Mouse (Mus musculus): ENCODE data around the gene Gm13276. TPM values are rescaled to one million over a fixed set of nuclear protein-coding genes. Genes with fewer than 3 reads are reported as not detected.
A peak's percentile ranks its signal among the peaks of the same experiment; 100 is the strongest.
"Not testable (repeated sequence)": the region's sequence is repeated elsewhere in the genome, so short reads cannot be mapped to it uniquely, and the experiment has no call there.

The Gm13276 gene
- polyA plus RNA-seq, 1 experiment from 2014 or later, result not detected

DNA sequence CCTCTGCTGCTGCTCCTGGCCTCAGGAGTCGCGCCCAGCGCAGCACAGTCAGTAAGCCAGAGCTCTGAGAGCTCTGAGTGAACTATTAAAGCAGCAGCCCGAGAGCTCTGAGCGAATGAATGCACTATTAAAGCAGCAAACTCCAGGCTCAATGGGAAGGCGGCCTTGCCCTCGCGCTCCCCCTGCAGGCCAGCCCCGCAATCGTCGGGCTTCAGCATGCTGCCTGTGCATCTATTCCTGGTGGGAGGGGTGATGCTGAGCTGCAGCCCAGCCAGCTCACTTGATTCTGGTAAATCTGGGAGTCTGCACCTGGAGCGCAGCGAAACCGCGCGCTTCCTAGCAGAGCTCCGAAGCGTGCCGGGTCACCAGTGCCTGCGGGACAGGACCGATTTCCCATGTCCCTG is 27.9 kb upstream of the Gm13276 start:
- H3K4me1 ChIP-seq (ENCODE audit: control insufficient read depth, insufficient read depth, low read depth, low read length); H3K36me3 ChIP-seq (ENCODE audit: control insufficient read depth, insufficient read depth, low read length); H3K9me3 ChIP-seq (ENCODE audit: control insufficient read depth, low read length); H3K27me3 ChIP-seq (replicated peaks; ENCODE audit: control insufficient read depth, insufficient read depth, low read length): not testable (repeated sequence)
- peak overlapping the region; percentile 47 for H3K4me3 ChIP-seq (ENCODE audit: low read length)
- H3K9ac ChIP-seq (ENCODE audit: low read depth, low read length), result peak overlapping the region; percentile 58
- 0% methylated on average over 18 of the region's 21 CpGs for WGBS
- peak; percentile 100 for ATAC-seq
- peak overlapping the region; percentile 84 for H3K4me2 ChIP-seq (ENCODE audit: low read length)
- H3K27ac ChIP-seq (ENCODE audit: low read depth, low read length), result peak overlapping the region; percentile 79

DNA sequence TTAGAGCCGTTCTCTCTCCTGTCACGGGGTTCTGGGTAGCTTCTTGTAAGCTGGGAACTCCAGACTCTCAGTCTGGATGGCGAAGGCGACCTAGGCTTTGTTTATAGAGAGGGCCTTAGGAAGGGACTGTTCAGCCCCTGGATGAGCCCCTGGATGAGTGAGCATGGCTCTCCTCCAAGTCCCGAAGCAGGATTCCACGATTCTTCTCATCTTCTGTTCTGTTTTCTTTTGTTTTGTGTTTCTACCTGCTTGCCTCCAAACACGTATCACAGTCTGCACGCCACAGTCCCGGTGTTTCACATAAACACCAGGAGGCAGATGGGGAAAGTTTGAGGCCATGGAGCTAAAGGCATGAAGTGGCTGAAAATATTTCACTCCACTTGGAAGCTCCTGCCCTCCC is 26.8 kb upstream of the Gm13276 start:
- 91% methylated on average over 9 of the region's 9 CpGs for whole genome bisulfite sequencing
- H3K9me3 ChIP-seq (ENCODE audit: control insufficient read depth, low read length); H3K27me3 ChIP-seq (replicated peaks; ENCODE audit: control insufficient read depth, insufficient read depth, low read length); H3K4me1 ChIP-seq (ENCODE audit: control insufficient read depth, insufficient read depth, low read depth, low read length); ATAC-seq; H3K4me3 ChIP-seq (ENCODE audit: low read length); H3K9ac ChIP-seq (ENCODE audit: low read depth, low read length); H3K36me3 ChIP-seq (ENCODE audit: control insufficient read depth, insufficient read depth, low read length); H3K27ac ChIP-seq (ENCODE audit: low read depth, low read length); H3K4me2 ChIP-seq (ENCODE audit: low read length): not testable (repeated sequence)

DNA sequence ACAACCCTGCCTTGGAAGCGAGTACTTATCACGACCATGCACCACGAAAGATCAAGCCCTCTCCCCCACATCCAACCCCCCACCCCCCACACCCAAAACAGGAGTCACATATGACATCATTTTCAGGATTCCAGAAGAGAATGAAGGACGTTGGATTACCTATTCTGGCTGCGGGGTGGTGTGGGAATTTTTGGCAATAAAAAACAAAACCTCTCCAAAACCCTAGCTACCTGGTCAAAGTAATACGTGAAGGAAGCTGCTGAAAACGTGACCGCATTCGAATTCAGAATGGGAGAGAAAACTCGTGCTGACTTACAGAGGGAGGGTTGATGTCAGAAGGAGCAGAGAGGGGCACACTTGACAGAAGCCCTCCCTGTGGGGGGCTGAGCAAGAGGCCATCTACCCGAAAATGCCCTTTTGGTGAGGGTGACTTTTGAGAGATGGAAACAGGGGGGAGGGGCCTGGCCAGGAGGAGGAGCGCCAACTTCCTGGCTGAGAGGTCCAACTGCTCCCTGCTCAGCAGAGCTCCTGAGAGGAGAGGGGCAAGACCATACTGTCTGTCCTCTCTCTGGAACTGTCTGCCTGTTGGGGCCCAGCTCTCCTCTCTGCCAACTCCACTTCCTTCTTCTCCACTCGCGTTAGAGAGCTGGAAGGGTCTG is 25.8 kb upstream of the Gm13276 start, which contains the start of gene Gm13283:
Gene Gm13283, plus strand, starts transcription at position 510 of the 659 bp plus-strand sequence.
- H3K9ac ChIP-seq (ENCODE audit: low read depth, low read length); H3K27ac ChIP-seq (ENCODE audit: low read depth, low read length); H3K4me1 ChIP-seq (ENCODE audit: control insufficient read depth, insufficient read depth, low read depth, low read length); H3K27me3 ChIP-seq (replicated peaks; ENCODE audit: control insufficient read depth, insufficient read depth, low read length); H3K9me3 ChIP-seq (ENCODE audit: control insufficient read depth, low read length); ATAC-seq; H3K36me3 ChIP-seq (ENCODE audit: control insufficient read depth, insufficient read depth, low read length): not testable (repeated sequence)
- H3K4me2 ChIP-seq (ENCODE audit: low read length), result peak within 1 kb of the TSS; percentile 57
- 30% methylated on average over 8 of the region's 14 CpGs for WGBS
- peak within 1 kb of the TSS; percentile 37 for H3K4me3 ChIP-seq (ENCODE audit: low read length)

DNA sequence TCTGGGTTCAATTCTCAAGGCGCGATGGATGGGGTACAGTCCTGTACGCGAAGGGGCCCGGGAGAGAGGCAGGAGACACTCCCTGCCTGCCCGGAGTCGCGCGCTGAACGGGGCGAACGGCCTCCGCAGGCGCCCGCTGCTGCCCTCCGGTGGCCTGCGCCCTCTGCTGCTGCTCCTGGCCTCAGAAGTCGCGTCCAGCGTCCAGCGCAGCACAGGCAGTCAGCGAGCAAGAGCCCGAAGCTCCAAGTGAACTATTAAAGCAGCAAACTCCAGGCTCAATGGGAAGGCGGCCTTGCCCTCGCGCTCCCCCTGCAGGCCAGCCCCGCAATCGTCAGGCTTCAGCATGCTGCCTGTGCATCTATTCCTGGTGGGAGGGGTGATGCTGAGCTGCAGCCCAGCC is 25.1 kb upstream of the Gm13276 start:
- H3K27ac ChIP-seq (ENCODE audit: low read depth, low read length); H3K36me3 ChIP-seq (ENCODE audit: control insufficient read depth, insufficient read depth, low read length); H3K27me3 ChIP-seq (replicated peaks; ENCODE audit: control insufficient read depth, insufficient read depth, low read length); H3K9ac ChIP-seq (ENCODE audit: low read depth, low read length); H3K9me3 ChIP-seq (ENCODE audit: control insufficient read depth, low read length); H3K4me1 ChIP-seq (ENCODE audit: control insufficient read depth, insufficient read depth, low read depth, low read length); ATAC-seq: not testable (repeated sequence)
- H3K4me2 ChIP-seq (ENCODE audit: low read length), result peak overlapping the region; percentile 57
- WGBS, result 1% methylated on average over 15 of the region's 28 CpGs
- peak overlapping the region; percentile 37 for H3K4me3 ChIP-seq (ENCODE audit: low read length)

DNA sequence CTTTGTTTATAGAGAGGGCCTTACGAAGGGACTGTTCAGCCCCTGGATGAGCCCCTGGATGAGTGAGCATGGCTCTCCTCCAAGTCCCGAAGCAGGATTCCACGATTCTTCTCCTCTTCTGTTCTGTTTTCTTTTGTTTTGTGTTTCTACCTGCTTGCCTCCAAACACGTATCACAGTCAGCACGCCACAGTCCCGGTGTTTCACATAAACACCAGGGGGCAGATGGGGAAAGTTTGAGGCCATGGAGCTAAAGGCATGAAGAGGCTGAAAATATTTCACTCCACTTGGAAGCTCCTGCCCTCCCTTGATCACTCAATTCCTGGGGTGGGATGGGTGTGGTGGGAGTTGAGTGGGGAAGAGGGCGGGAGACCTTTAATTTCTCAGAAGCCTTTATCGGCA is 23.7 kb upstream of the Gm13276 start:
- not testable (repeated sequence) for H3K36me3 ChIP-seq (ENCODE audit: control insufficient read depth, insufficient read depth, low read length); H3K4me1 ChIP-seq (ENCODE audit: control insufficient read depth, insufficient read depth, low read depth, low read length); ATAC-seq; H3K4me2 ChIP-seq (ENCODE audit: low read length); H3K4me3 ChIP-seq (ENCODE audit: low read length); H3K27me3 ChIP-seq (replicated peaks; ENCODE audit: control insufficient read depth, insufficient read depth, low read length); H3K9me3 ChIP-seq (ENCODE audit: control insufficient read depth, low read length); H3K9ac ChIP-seq (ENCODE audit: low read depth, low read length); H3K27ac ChIP-seq (ENCODE audit: low read depth, low read length)
- WGBS, result 85% methylated on average over 6 of the region's 8 CpGs

DNA sequence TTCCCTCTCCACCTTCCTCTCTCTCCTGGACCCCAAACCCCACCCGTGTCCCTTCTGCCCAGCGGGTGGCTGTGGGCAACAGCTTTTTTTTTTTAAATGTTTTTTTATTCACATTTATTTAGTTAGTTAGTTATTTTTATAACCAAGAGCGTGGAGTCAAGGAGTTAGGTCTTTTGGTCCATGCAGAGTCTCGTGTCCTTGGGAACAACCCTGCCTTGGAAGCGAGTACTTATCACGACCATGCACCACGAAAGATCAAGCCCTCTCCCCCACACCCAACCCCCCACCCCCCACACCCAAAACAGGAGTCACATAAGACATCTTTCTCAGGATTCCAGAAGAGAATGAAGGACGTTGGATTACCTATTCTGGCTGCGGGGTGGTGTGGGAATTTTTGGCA is 23.2 kb upstream of the Gm13276 start:
- not testable (repeated sequence) for H3K9me3 ChIP-seq (ENCODE audit: control insufficient read depth, low read length); ATAC-seq; H3K4me3 ChIP-seq (ENCODE audit: low read length); H3K36me3 ChIP-seq (ENCODE audit: control insufficient read depth, insufficient read depth, low read length); H3K4me1 ChIP-seq (ENCODE audit: control insufficient read depth, insufficient read depth, low read depth, low read length); H3K9ac ChIP-seq (ENCODE audit: low read depth, low read length); H3K27me3 ChIP-seq (replicated peaks; ENCODE audit: control insufficient read depth, insufficient read depth, low read length); H3K27ac ChIP-seq (ENCODE audit: low read depth, low read length); H3K4me2 ChIP-seq (ENCODE audit: low read length)
- 59% methylated on average over 8 of the region's 9 CpGs for WGBS

DNA sequence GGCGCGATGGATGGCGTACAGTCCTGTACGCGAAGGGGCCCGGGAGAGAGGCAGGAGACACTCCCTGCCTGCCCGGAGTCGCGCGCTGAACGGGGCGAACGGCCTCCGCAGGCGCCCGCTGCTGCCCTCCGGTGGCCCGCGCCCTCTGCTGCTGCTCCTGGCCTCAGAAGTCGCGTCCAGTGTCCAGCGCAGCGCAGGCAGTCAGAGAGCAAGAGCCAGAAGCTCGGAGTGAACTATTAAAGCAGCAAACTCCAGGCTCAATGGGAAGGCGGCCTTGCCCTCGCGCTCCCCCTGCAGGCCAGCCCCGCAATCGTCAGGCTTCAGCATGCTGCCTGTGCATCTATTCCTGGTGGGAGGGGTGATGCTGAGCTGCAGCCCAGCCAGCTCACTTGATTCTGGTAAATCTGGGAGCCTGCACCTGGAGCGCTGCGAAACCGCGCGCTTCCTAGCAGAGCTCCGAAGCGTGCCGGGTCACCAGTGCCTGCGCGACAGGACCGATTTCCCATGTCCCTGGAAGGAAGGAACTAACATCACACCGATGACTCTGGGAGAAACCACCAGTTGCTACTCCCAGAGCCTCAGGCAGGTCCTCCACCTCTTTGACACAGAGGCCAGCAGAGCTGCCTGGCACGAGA is 22.0 kb upstream of the Gm13276 start:
- H3K9ac ChIP-seq (ENCODE audit: low read depth, low read length); H3K27me3 ChIP-seq (replicated peaks; ENCODE audit: control insufficient read depth, insufficient read depth, low read length); H3K36me3 ChIP-seq (ENCODE audit: control insufficient read depth, insufficient read depth, low read length); ATAC-seq; H3K9me3 ChIP-seq (ENCODE audit: control insufficient read depth, low read length); H3K4me1 ChIP-seq (ENCODE audit: control insufficient read depth, insufficient read depth, low read depth, low read length); H3K27ac ChIP-seq (ENCODE audit: low read depth, low read length): not testable (repeated sequence)
- Histone ChIP-seq H3K4me3 (ENCODE audit: low read length) (peak overlapping the region; percentile 40), H3K4me2 (ENCODE audit: low read length) (peak overlapping the region; percentile 60)
- WGBS, result 3% methylated on average over 18 of the region's 42 CpGs

DNA sequence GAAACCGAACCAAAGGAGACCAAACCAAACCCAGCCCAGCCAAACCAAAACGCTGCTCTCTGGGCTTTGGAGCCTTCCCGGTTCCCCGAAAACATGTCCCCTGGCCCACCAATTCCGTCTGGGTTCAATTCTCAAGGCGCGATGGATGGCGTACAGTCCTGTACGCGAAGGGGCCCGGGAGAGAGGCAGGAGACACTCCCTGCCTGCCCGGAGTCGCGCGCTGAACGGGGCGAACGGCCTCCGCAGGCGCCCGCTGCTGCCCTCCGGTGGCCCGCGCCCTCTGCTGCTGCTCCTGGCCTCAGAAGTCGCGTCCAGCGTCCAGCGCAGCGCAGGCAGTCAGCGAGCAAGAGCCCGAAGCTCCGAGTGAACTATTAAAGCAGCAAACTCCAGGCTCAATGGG is 12.0 kb upstream of the Gm13276 start, which contains the start of gene Gm13290:
Gene Gm13290, plus strand, starts transcription at position 301 of the 400 bp plus-strand sequence.
- H3K27me3 ChIP-seq (replicated peaks; ENCODE audit: control insufficient read depth, insufficient read depth, low read length); ATAC-seq; H3K36me3 ChIP-seq (ENCODE audit: control insufficient read depth, insufficient read depth, low read length); H3K4me1 ChIP-seq (ENCODE audit: control insufficient read depth, insufficient read depth, low read depth, low read length); H3K27ac ChIP-seq (ENCODE audit: low read depth, low read length); H3K9ac ChIP-seq (ENCODE audit: low read depth, low read length); H3K4me3 ChIP-seq (ENCODE audit: low read length); H3K9me3 ChIP-seq (ENCODE audit: control insufficient read depth, low read length); H3K4me2 ChIP-seq (ENCODE audit: low read length): not testable (repeated sequence)
- WGBS, result no CpG with 5 or more reads among the region's 32 CpGs

DNA sequence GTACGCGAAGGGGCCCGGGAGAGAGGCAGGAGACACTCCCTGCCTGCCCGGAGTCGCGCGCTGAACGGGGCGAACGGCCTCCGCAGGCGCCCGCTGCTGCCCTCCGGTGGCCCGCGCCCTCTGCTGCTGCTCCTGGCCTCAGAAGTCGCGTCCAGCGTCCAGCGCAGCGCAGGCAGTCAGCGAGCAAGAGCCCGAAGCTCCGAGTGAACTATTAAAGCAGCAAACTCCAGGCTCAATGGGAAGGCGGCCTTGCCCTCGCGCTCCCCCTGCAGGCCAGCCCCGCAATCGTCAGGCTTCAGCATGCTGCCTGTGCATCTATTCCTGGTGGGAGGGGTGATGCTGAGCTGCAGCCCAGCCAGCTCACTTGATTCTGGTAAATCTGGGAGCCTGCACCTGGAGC is 8.9 kb upstream of the Gm13276 start, which contains the start of gene Gm13289:
Gene Gm13289, plus strand, starts transcription at position 301 of the 400 bp plus-strand sequence.
- H3K27ac ChIP-seq (ENCODE audit: low read depth, low read length); H3K9ac ChIP-seq (ENCODE audit: low read depth, low read length); ATAC-seq; H3K4me3 ChIP-seq (ENCODE audit: low read length); H3K4me2 ChIP-seq (ENCODE audit: low read length); H3K4me1 ChIP-seq (ENCODE audit: control insufficient read depth, insufficient read depth, low read depth, low read length); H3K36me3 ChIP-seq (ENCODE audit: control insufficient read depth, insufficient read depth, low read length); H3K27me3 ChIP-seq (replicated peaks; ENCODE audit: control insufficient read depth, insufficient read depth, low read length); H3K9me3 ChIP-seq (ENCODE audit: control insufficient read depth, low read length): not testable (repeated sequence)
- WGBS, result no CpG with 5 or more reads among the region's 29 CpGs
